Mouse (Mus musculus) adrenal gland, postnatal 14 days (tissue): ENCODE measurements around the gene Fgf15. TPM values are rescaled to one million over a fixed set of nuclear protein-coding genes. Genes with fewer than 3 reads are reported as not detected.

Experiments used
- DNase-seq: peaks from one replicate; pipeline ENCODE4 v3.0.0; 2021; ENCODE audit warnings: mixed read lengths
- total RNA-seq: library from RNA; stranded (reverse); gene quantifications from 2 replicates; pipeline ENCODE4 v1.2.3, GENCODE M21; 2021

Gene Fgf15
- total RNA-seq, 1 experiment from 2014 or later = not detected

GRCm38 (mm10) chr7:144931778-144932177 is 35.4 kb downstream of the Fgf15 start:
- peak; percentile 38 for DNase-seq

- DNase-seq = peak; percentile 29
These were observed 36.1 kb downstream of the Fgf15 start for GRCm38 (mm10) chr7:144932389-144932937.

- peak; percentile 79 for DNase-seq
These were observed 37.0 kb downstream of the Fgf15 start for GRCm38 (mm10) chr7:144933336-144933735.

- peak; percentile 80 for DNase-seq
These were observed 37.5 kb downstream of the Fgf15 start for GRCm38 (mm10) chr7:144933796-144934195.

GRCm38 (mm10) chr7:144934901-144935300 is 38.6 kb downstream of the Fgf15 start:
- no peak for DNase-seq

- DNase-seq = peak; percentile 54
These were observed 39.2 kb downstream of the Fgf15 start for GRCm38 (mm10) chr7:144935563-144935962.

- DNase-seq = no peak
These were observed 40.1 kb downstream of the Fgf15 start for GRCm38 (mm10) chr7:144936311-144936880.

- DNase-seq = peak; percentile 96
These were observed 41.2 kb downstream of the Fgf15 start for GRCm38 (mm10) chr7:144937490-144937889.

- peak; percentile 20 for DNase-seq
These were observed 41.7 kb downstream of the Fgf15 start for GRCm38 (mm10) chr7:144937899-144938517.

- DNase-seq = peak; percentile 43
These were observed 42.5 kb downstream of the Fgf15 start for GRCm38 (mm10) chr7:144938661-144939343.

GRCm38 (mm10) chr7:144939344-144940002 is 43.1 kb downstream of the Fgf15 start, which contains the start of gene Ccnd1:
TSS of gene Ccnd1 (minus strand) at chr7:144939925.
- DNase-seq = peak; percentile 85

GRCm38 (mm10) chr7:144940003-144940571 is 43.8 kb downstream of the Fgf15 start:
- DNase-seq = peak; percentile 29

- no peak for DNase-seq
These were observed 44.3 kb downstream of the Fgf15 start for GRCm38 (mm10) chr7:144940585-144940984.

GRCm38 (mm10) chr7:144941242-144941831 is 45.0 kb downstream of the Fgf15 start:
- DNase-seq = peak; percentile 94

- peak; percentile 48 for DNase-seq
These were observed 45.9 kb downstream of the Fgf15 start for GRCm38 (mm10) chr7:144942071-144942743.

GRCm38 (mm10) chr7:144942744-144943135 is 46.4 kb downstream of the Fgf15 start:
- peak; percentile 14 for DNase-seq

GRCm38 (mm10) chr7:144943254-144943653 is 46.9 kb downstream of the Fgf15 start:
- DNase-seq = peak; percentile 85
